Mouse (Mus musculus): Measurements from ENCODE around the gene Il18bp. TPM values are rescaled to one million over a fixed set of nuclear protein-coding genes. Genes with fewer than 3 reads are reported as not detected.
A peak's percentile ranks its signal among the peaks of the same experiment; 100 is the strongest.
"Not testable (repeated sequence)": the region's sequence is repeated elsewhere in the genome, so short reads cannot be mapped to it uniquely, and the experiment has no call there.

Gene Il18bp
- polyA plus RNA-seq (2015; fragmentation: Nextera tagmentation; extraction: Ambion mirVana), result 22.9 and 31.8 TPM in 2 replicates

- no peaks in the 10 kb centered on the region for H3K27me3 ChIP-seq
- peak within 1 kb of the TSS; percentile 29; the same call in 1 of the 2 replicates for H3K27ac ChIP-seq (replicated peaks)
- WGBS (ENCODE audit: insufficient replicate concordance), result 76% methylated on average over 3 of the region's 3 CpGs
- peaks cover 9% of the 10 kb centered on the region; the same call in 1 of the 2 replicates for H3K4me1 ChIP-seq (replicated peaks)
- no peak within 1 kb of the TSS for H3K4me3 ChIP-seq (replicated peaks)
- H3K9me3 ChIP-seq (replicated peaks), result no peaks in the 10 kb centered on the region
- ATAC-seq (ENCODE audit: insufficient read depth), result no peak
- no peak within 1 kb of the TSS for H3K9ac ChIP-seq
- H3K36me3 ChIP-seq (replicated peaks), result peaks cover 96% of the 10 kb centered on the region
- H3K4me2 ChIP-seq, result no peak within 1 kb of the TSS
Measured at GRCm38 (mm10) chr7:102018590-102018989, at the start of gene Il18bp. Il18bp (minus strand) TSS chr7:102018690.

GRCm38 (mm10) chr7:102066363-102066762, 47.9 kb upstream of the Il18bp start:
- 54% methylated on average over 6 of the region's 6 CpGs for WGBS (ENCODE audit: insufficient replicate concordance)
- Histone ChIP-seq H3K27me3 (no peaks in the 10 kb centered on the region), H3K9ac (peak overlapping the region; percentile 64), H3K36me3 (replicated peaks) (peaks cover 14% of the 10 kb centered on the region), H3K27ac (replicated peaks) (peak overlapping the region; percentile 82; the same call in 1 of the 2 replicates), H3K4me2 (peak overlapping the region; percentile 81), H3K4me3 (replicated peaks) (peak overlapping the region; percentile 70), H3K4me1 (replicated peaks) (peaks cover 42% of the 10 kb centered on the region), H3K9me3 (replicated peaks) (no peaks in the 10 kb centered on the region)
- no peak for ATAC-seq (ENCODE audit: insufficient read depth)

- H3K9me3 ChIP-seq (replicated peaks), result no peaks in the 10 kb centered on the region
- H3K4me3 ChIP-seq (replicated peaks), result peak within 1 kb of the TSS; percentile 70
- peak within 1 kb of the TSS; percentile 64 for H3K9ac ChIP-seq
- ATAC-seq (ENCODE audit: insufficient read depth), result peak; percentile 98
- H3K27ac ChIP-seq (replicated peaks), result peak within 1 kb of the TSS; percentile 82
- H3K27me3 ChIP-seq, result no peaks in the 10 kb centered on the region
- peaks cover 44% of the 10 kb centered on the region for H3K4me1 ChIP-seq (replicated peaks)
- peak within 1 kb of the TSS; percentile 81 for H3K4me2 ChIP-seq
- under 1% methylated on average over 56 of the region's 56 CpGs for WGBS (ENCODE audit: insufficient replicate concordance)
- peaks cover 7% of the 10 kb centered on the region for H3K36me3 ChIP-seq (replicated peaks)
Measured at GRCm38 (mm10) chr7:102065046-102065891, 46.8 kb upstream of the Il18bp start, which contains the start of the genes Rnf121, Xndc1 and Xntrpc. Rnf121 (minus strand) TSS chr7:102065469. Xndc1 (plus strand) TSS chr7:102065511. Xntrpc (plus strand) TSS chr7:102065713.

GRCm38 (mm10) chr7:102064655-102065045, 46.2 kb upstream of the Il18bp start:
- H3K4me1 ChIP-seq (replicated peaks), result peaks cover 49% of the 10 kb centered on the region
- WGBS (ENCODE audit: insufficient replicate concordance), result 0% methylated on average over 9 of the region's 9 CpGs
- peak overlapping the region; percentile 70 for H3K4me3 ChIP-seq (replicated peaks)
- ATAC-seq (ENCODE audit: insufficient read depth), result no peak
- H3K36me3 ChIP-seq (replicated peaks), result peaks cover 2% of the 10 kb centered on the region
- H3K9me3 ChIP-seq (replicated peaks), result no peaks in the 10 kb centered on the region
- H3K27me3 ChIP-seq, result no peaks in the 10 kb centered on the region
- H3K9ac ChIP-seq, result peak overlapping the region; percentile 64
- peak overlapping the region; percentile 81 for H3K4me2 ChIP-seq
- H3K27ac ChIP-seq (replicated peaks), result peak overlapping the region; percentile 82

- H3K4me2 ChIP-seq, result peak overlapping the region; percentile 81
- no peak overlapping the region for H3K27ac ChIP-seq (replicated peaks)
- peak overlapping the region; percentile 64; the same call in 1 of the 2 replicates for H3K9ac ChIP-seq
- H3K4me3 ChIP-seq (replicated peaks), result peak overlapping the region; percentile 70
- H3K4me1 ChIP-seq (replicated peaks), result peaks cover 52% of the 10 kb centered on the region
- no peaks in the 10 kb centered on the region for H3K27me3 ChIP-seq
- H3K36me3 ChIP-seq (replicated peaks), result peaks cover 8% of the 10 kb centered on the region
- ATAC-seq (ENCODE audit: insufficient read depth), result no peak
- WGBS (ENCODE audit: insufficient replicate concordance), result 43% methylated on average over 9 of the region's 9 CpGs
- H3K9me3 ChIP-seq (replicated peaks), result no peaks in the 10 kb centered on the region
Measured at GRCm38 (mm10) chr7:102063891-102064290, 45.4 kb upstream of the Il18bp start.

GRCm38 (mm10) chr7:102062203-102062602, 43.7 kb upstream of the Il18bp start:
- peak overlapping the region; percentile 16 for H3K4me2 ChIP-seq
- WGBS (ENCODE audit: insufficient replicate concordance), result 58% methylated on average over 1 of the region's 1 CpGs
- H3K27ac ChIP-seq (replicated peaks), result no peak overlapping the region; the same call in 1 of the 2 replicates
- no peaks in the 10 kb centered on the region for H3K27me3 ChIP-seq
- H3K4me3 ChIP-seq (replicated peaks), result no peak overlapping the region
- H3K36me3 ChIP-seq (replicated peaks), result peaks cover 19% of the 10 kb centered on the region
- peaks cover 49% of the 10 kb centered on the region for H3K4me1 ChIP-seq (replicated peaks)
- no peaks in the 10 kb centered on the region for H3K9me3 ChIP-seq (replicated peaks)
- no peak for ATAC-seq (ENCODE audit: insufficient read depth)
- no peak overlapping the region for H3K9ac ChIP-seq

- Histone ChIP-seq H3K9me3 (replicated peaks) (no peaks in the 10 kb centered on the region), H3K4me3 (replicated peaks) (no peak overlapping the region), H3K27ac (replicated peaks) (no peak overlapping the region), H3K4me1 (replicated peaks) (peaks cover 44% of the 10 kb centered on the region), H3K9ac (no peak overlapping the region), H3K27me3 (no peaks in the 10 kb centered on the region), H3K4me2 (no peak overlapping the region), H3K36me3 (replicated peaks) (peaks cover 25% of the 10 kb centered on the region)
- 39% methylated on average over 3 of the region's 3 CpGs for WGBS (ENCODE audit: insufficient replicate concordance)
- ATAC-seq (ENCODE audit: insufficient read depth), result no peak
Measured at GRCm38 (mm10) chr7:102061353-102061752, 42.9 kb upstream of the Il18bp start.

- H3K4me2 ChIP-seq; H3K27me3 ChIP-seq; H3K9me3 ChIP-seq (replicated peaks); H3K27ac ChIP-seq (replicated peaks); ATAC-seq (ENCODE audit: insufficient read depth); H3K4me1 ChIP-seq (replicated peaks); H3K4me3 ChIP-seq (replicated peaks); H3K9ac ChIP-seq: not testable (repeated sequence)
- 0 out of 2 replicates have a peak, but pooled peaks cover 13% of the 10 kb centered on the region for H3K36me3 ChIP-seq (replicated peaks)
Measured at GRCm38 (mm10) chr7:102048524-102048923, 30.0 kb upstream of the Il18bp start.

- no peak for ATAC-seq (ENCODE audit: insufficient read depth)
- H3K4me2 ChIP-seq, result no peak overlapping the region
- 64% methylated on average over 2 of the region's 2 CpGs for WGBS (ENCODE audit: insufficient replicate concordance)
- H3K9me3 ChIP-seq (replicated peaks), result no peaks in the 10 kb centered on the region
- H3K36me3 ChIP-seq (replicated peaks), result peaks cover 50% of the 10 kb centered on the region
- no peak overlapping the region for H3K27ac ChIP-seq (replicated peaks)
- H3K4me3 ChIP-seq (replicated peaks), result no peak overlapping the region
- H3K4me1 ChIP-seq (replicated peaks), result no peaks in the 10 kb centered on the region
- H3K27me3 ChIP-seq, result no peaks in the 10 kb centered on the region
- H3K9ac ChIP-seq, result no peak overlapping the region
Measured at GRCm38 (mm10) chr7:102042314-102042713, 23.8 kb upstream of the Il18bp start.

GRCm38 (mm10) chr7:102037318-102037717, 18.8 kb upstream of the Il18bp start:
- Histone ChIP-seq H3K4me1 (replicated peaks) (no peaks in the 10 kb centered on the region), H3K27ac (replicated peaks) (no peak overlapping the region), H3K4me3 (replicated peaks) (no peak overlapping the region), H3K9ac (no peak overlapping the region), H3K27me3 (no peaks in the 10 kb centered on the region), H3K4me2 (no peak overlapping the region), H3K9me3 (replicated peaks) (no peaks in the 10 kb centered on the region), H3K36me3 (replicated peaks) (peaks cover 80% of the 10 kb centered on the region)
- 76% methylated on average over 3 of the region's 3 CpGs for WGBS (ENCODE audit: insufficient replicate concordance)
- no peak for ATAC-seq (ENCODE audit: insufficient read depth)

GRCm38 (mm10) chr7:102035534-102035933, 17.0 kb upstream of the Il18bp start:
- no peak for ATAC-seq (ENCODE audit: insufficient read depth)
- peaks cover 82% of the 10 kb centered on the region for H3K36me3 ChIP-seq (replicated peaks)

More at GRCm38 (mm10) chr7:102035534-102035933, 17.0 kb upstream of the Il18bp start:
- H3K9me3 ChIP-seq (replicated peaks), result no peaks in the 10 kb centered on the region
- WGBS (ENCODE audit: insufficient replicate concordance), result 77% methylated on average over 2 of the region's 2 CpGs
- no peak overlapping the region for H3K4me3 ChIP-seq (replicated peaks)
- no peak overlapping the region for H3K27ac ChIP-seq (replicated peaks)
- H3K4me1 ChIP-seq (replicated peaks), result no peaks in the 10 kb centered on the region
- H3K9ac ChIP-seq, result no peak overlapping the region
- H3K27me3 ChIP-seq, result no peaks in the 10 kb centered on the region
- no peak overlapping the region for H3K4me2 ChIP-seq

Measured in liver, embryonic 15.5 days (tissue).